Mouse (Mus musculus): Measurements from ENCODE around the gene Mast4. TPM values are rescaled to one million over a fixed set of nuclear protein-coding genes. Genes with fewer than 3 reads are reported as not detected.
A peak's percentile ranks its signal among the peaks of the same experiment; 100 is the strongest.

Gene Mast4
- polyA plus RNA-seq, 1 experiment from 2014 or later, result 2.8 TPM

DNA sequence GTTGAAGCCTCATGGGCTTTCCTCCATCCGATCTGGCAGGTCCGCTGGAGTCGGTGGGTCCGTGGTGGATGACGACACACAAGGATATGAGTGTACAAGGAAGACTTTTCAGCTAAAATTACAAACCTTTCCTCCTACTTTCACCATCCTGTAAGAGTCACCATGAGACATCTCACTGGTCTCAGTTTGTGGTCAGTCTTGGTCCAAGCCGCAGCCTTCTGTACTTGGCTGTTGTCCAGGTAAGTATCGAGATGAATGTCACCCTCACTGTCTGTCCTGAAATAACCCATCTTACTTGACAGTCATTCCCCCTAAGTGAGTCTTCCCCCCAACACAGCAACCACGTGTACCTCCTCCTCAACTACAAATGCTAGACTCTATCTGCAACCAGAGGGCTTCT, 94.6 kb downstream of the Mast4 start:
- no peak overlapping the region for H3K4me2 ChIP-seq (ENCODE audit: low read depth, low read length)
- H3K9ac ChIP-seq (replicated peaks), result no peak overlapping the region
- TF ChIP-seq CTCF (IDR thresholded peaks at IDR 0.05; ENCODE audit: low read depth) (no peak), EP300 (IDR thresholded peaks at IDR 0.05; ENCODE audit: low read depth) (no peak)
- no peaks in the 10 kb centered on the region for H3K9me3 ChIP-seq (ENCODE audit: low read length)
- DNase-seq (no peak), ATAC-seq (no peak)
- peaks cover 3% of the 10 kb centered on the region; the same call in 1 of the 2 replicates for H3K4me1 ChIP-seq (ENCODE audit: insufficient read depth)
- H3K27me3 ChIP-seq (ENCODE audit: insufficient read depth, low read length), result no peaks in the 10 kb centered on the region
- H3K27ac ChIP-seq (ENCODE audit: low read depth), result no peak overlapping the region
- H3K36me3 ChIP-seq (replicated peaks; ENCODE audit: insufficient read depth, low read length), result no peaks in the 10 kb centered on the region
- WGBS (ENCODE audit: insufficient replicate concordance), result 86% methylated on average over 8 of the region's 8 CpGs
- H3K4me3 ChIP-seq (ENCODE audit: low read depth, low read length), result no peak overlapping the region

DNA sequence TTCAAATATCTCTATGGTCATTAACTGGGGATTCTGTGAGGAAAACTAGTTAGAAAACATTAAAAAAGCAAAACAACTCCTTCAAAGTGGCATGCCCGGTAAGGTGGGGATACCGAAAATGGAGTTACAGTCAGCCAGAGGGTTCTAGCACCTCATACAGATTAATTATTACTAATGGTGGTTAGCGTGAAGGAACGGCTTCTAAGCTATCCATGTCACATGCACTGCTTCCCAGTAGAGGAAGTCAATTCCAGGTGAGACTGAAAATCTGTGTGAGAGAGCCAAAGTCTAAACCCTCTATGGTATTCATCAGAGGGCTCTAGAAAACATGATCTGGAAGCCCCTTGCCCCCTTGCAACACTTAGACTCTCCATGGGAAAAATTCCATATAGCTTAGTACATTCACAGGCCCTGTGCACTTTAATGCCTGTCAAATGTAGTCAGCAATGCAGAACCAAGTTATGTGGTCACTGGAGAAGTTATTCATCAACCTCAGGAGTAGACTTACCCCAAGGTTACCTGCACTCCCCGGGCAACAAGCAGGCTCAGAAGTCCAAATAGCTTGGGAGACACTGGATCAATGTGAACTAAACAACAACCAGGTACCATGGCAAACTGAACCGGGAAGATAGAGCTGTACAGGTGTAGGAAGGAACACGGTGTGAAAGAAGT, 96.1 kb downstream of the Mast4 start:
- Histone ChIP-seq H3K4me1 (ENCODE audit: insufficient read depth) (peaks cover 3% of the 10 kb centered on the region; the same call in 1 of the 2 replicates), H3K9ac (replicated peaks) (no peak overlapping the region), H3K4me3 (ENCODE audit: low read depth, low read length) (no peak overlapping the region), H3K36me3 (replicated peaks; ENCODE audit: insufficient read depth, low read length) (no peaks in the 10 kb centered on the region), H3K4me2 (ENCODE audit: low read depth, low read length) (no peak overlapping the region), H3K9me3 (ENCODE audit: low read length) (no peaks in the 10 kb centered on the region), H3K27ac (ENCODE audit: low read depth) (no peak overlapping the region), H3K27me3 (ENCODE audit: insufficient read depth, low read length) (no peaks in the 10 kb centered on the region)
- ATAC-seq, result peak; percentile 70
- WGBS (ENCODE audit: insufficient replicate concordance), result 77% methylated on average over 7 of the region's 7 CpGs
- no peak for DNase-seq
- TF ChIP-seq EP300 (IDR thresholded peaks at IDR 0.05; ENCODE audit: low read depth) (no peak), CTCF (IDR thresholded peaks at IDR 0.05; ENCODE audit: low read depth) (no peak)

DNA sequence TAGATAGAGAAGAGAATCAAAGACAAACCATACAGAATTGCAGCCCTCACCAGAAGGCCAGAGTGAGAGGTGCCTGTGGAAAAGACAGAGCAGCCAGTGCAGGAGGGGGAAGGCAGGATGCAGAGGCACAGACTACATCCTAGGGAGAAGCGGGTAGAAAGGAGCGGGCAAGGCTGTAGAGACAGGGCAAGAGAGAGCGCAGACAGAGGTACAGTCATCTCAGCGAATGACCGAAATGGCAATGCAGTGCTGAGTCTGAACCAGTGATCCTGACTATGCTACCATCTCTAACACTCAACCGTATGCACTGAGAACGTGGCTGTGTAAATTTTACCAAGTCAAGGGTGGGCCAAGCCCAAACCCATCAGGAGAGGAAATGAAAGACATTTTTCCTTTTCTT, 102.1 kb downstream of the Mast4 start:
- no peak overlapping the region for H3K4me3 ChIP-seq (ENCODE audit: low read depth, low read length)
- no peak overlapping the region for H3K4me2 ChIP-seq (ENCODE audit: low read depth, low read length)
- ATAC-seq (no peak), DNase-seq (no peak)
- 80% methylated on average over 7 of the region's 7 CpGs for WGBS (ENCODE audit: insufficient replicate concordance)
- H3K4me1 ChIP-seq (ENCODE audit: insufficient read depth), result no peaks in the 10 kb centered on the region
- H3K36me3 ChIP-seq (replicated peaks; ENCODE audit: insufficient read depth, low read length), result no peaks in the 10 kb centered on the region
- no peak overlapping the region for H3K9ac ChIP-seq (replicated peaks)
- TF ChIP-seq EP300 (IDR thresholded peaks at IDR 0.05; ENCODE audit: low read depth) (no peak), CTCF (IDR thresholded peaks at IDR 0.05; ENCODE audit: low read depth) (no peak)
- no peak overlapping the region for H3K27ac ChIP-seq (ENCODE audit: low read depth)
- H3K27me3 ChIP-seq (ENCODE audit: insufficient read depth, low read length), result no peaks in the 10 kb centered on the region
- H3K9me3 ChIP-seq (ENCODE audit: low read length), result no peaks in the 10 kb centered on the region

DNA sequence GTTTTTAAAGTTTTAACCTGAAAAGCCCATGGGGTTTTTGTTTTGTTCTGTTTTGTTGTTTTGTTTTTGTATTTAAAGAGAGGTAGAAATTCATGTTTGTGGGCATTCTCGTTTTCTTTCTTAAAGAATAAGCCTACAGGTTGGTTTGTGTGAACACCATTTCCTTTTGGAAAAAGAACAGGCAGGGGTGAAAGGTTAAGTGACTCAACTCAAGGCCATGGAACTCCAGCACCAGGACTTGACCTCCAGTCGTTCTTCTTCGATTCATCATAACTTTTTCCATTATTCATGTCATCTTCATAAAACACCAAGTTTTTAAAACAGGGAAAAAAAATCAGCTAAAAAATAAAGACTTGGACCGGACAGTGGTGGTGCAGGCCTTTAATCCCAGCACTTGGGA, 105.2 kb downstream of the Mast4 start:
- H3K27me3 ChIP-seq (ENCODE audit: insufficient read depth, low read length), result no peaks in the 10 kb centered on the region
- DNase-seq, result no peak
- no peak overlapping the region for H3K9ac ChIP-seq (replicated peaks)
- H3K36me3 ChIP-seq (replicated peaks; ENCODE audit: insufficient read depth, low read length), result no peaks in the 10 kb centered on the region
- no peaks in the 10 kb centered on the region for H3K4me1 ChIP-seq (ENCODE audit: insufficient read depth)
- H3K27ac ChIP-seq (ENCODE audit: low read depth), result no peak overlapping the region
- no peak overlapping the region for H3K4me3 ChIP-seq (ENCODE audit: low read depth, low read length)
- no peak overlapping the region for H3K4me2 ChIP-seq (ENCODE audit: low read depth, low read length)
- no peaks in the 10 kb centered on the region for H3K9me3 ChIP-seq (ENCODE audit: low read length)
- no peak for ATAC-seq
- TF ChIP-seq EP300 (IDR thresholded peaks at IDR 0.05; ENCODE audit: low read depth), result no peak
- 71% methylated on average over 4 of the region's 4 CpGs for WGBS (ENCODE audit: insufficient replicate concordance)

DNA sequence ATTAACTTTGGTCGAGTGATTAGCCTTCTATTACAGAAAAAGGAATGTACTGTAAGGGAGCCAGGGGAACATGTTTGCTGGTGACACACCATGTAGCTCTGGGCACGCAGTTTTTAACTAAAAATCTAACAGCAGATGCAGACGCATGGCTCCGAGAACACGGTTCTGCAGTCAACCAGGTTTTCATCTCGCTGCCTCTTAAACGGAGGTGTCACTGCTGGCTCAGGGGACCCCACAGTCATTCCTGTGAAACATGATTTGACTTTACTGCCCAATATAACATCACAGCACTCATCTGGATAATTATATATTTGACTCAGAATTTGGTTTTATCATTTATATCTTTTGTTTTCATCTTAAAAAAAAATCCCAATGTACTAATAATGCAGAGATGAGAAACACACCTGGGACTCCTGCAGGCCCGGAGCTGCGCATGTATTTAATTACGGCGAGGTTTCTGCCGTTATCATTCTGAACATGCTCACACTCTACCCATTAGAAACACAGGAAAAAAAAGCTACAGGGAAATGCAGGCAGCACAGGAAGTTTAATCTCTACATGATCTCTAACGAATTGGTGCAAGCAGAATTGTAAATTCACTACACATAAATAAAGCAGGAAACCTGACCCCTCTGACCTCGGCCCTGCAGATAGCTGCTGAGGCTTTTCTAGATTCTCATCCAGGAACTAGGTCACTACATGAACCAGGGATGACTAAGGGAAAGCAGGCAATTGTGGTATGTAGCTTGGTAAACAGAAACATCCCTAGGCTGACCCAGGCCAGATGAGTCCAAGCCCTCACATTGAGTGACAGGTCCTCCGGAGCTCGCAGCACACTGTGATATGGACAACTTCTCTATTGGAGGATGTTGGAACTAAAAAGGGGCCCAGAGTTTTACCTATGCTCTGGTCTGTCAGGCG, 108.1 kb downstream of the Mast4 start:
- no peak for ATAC-seq
- 53% methylated on average over 17 of the region's 17 CpGs for WGBS (ENCODE audit: insufficient replicate concordance)
- no peaks in the 10 kb centered on the region for H3K27me3 ChIP-seq (ENCODE audit: insufficient read depth, low read length)
- TF ChIP-seq EP300 (IDR thresholded peaks at IDR 0.05; ENCODE audit: low read depth) (no peak), CTCF (IDR thresholded peaks at IDR 0.05; ENCODE audit: low read depth) (no peak)
- H3K9ac ChIP-seq (replicated peaks), result no peak overlapping the region
- H3K27ac ChIP-seq (ENCODE audit: low read depth), result no peak overlapping the region
- no peak for DNase-seq
- H3K4me1 ChIP-seq (ENCODE audit: insufficient read depth), result no peaks in the 10 kb centered on the region
- no peak overlapping the region for H3K4me2 ChIP-seq (ENCODE audit: low read depth, low read length)
- no peaks in the 10 kb centered on the region for H3K9me3 ChIP-seq (ENCODE audit: low read length)
- no peaks in the 10 kb centered on the region for H3K36me3 ChIP-seq (replicated peaks; ENCODE audit: insufficient read depth, low read length)
- no peak overlapping the region for H3K4me3 ChIP-seq (ENCODE audit: low read depth, low read length)

DNA sequence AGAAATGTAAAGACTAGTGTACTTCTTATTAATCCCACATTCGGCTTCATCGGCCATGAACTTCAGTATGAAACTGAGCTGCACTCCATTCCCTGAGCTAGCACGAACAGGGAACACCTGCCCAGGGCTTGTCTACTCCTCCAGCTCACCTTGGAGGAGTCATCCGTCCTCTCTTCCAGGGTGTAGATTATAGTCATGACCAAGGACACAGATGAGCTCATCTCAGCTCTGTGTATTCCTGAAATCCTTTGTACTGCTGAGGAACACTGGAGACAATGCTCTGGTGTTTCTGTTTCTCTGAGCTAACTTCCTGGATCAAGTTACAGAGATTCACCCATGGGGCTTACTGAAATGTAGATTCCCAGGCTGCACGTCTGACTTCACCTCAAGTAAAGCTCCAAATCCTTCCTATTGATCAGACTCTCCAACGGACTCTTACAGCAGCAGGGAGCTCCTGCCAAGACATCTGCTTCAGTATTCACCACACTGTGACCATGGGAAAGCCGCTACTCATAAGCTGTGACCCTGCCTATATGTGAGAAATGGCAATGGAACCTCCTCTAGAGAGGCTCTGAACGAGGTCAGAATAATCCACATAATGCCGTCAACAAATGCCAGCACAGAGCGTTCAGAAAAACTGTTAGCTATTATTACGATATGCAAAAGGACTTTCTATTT, 108.9 kb downstream of the Mast4 start:
- TF ChIP-seq CTCF (IDR thresholded peaks at IDR 0.05; ENCODE audit: low read depth) (no peak), EP300 (IDR thresholded peaks at IDR 0.05; ENCODE audit: low read depth) (no peak)
- Histone ChIP-seq H3K4me3 (ENCODE audit: low read depth, low read length) (no peak overlapping the region), H3K27ac (ENCODE audit: low read depth) (no peak overlapping the region), H3K36me3 (replicated peaks; ENCODE audit: insufficient read depth, low read length) (no peaks in the 10 kb centered on the region), H3K9me3 (ENCODE audit: low read length) (no peaks in the 10 kb centered on the region), H3K4me2 (ENCODE audit: low read depth, low read length) (no peak overlapping the region), H3K27me3 (ENCODE audit: insufficient read depth, low read length) (no peaks in the 10 kb centered on the region), H3K4me1 (ENCODE audit: insufficient read depth) (no peaks in the 10 kb centered on the region), H3K9ac (replicated peaks) (no peak overlapping the region)
- DNase-seq (no peak), ATAC-seq (no peak)
- WGBS (ENCODE audit: insufficient replicate concordance), result 66% methylated on average over 11 of the region's 11 CpGs
